Mouse (Mus musculus) liver, embryonic 16.5 days (tissue): ENCODE results near the gene Shbg. TPM values are rescaled to one million over a fixed set of nuclear protein-coding genes. Genes with fewer than 3 reads are reported as not detected.

Experiments used
- ATAC-seq: fragments of 200-750 bp; cut with Nextera tagmentation; 2 replicates; pipeline ENCODE4 v1.8.0; 2017; ENCODE audit warnings: low read depth, mild to moderate bottlenecking, moderate number of reproducible peaks, moderate library complexity
- H3K27ac ChIP-seq: fragments of 300-500 bp; sonication (generic); 2 replicates; pipeline ENCODE4 v1.5.1; 2014; ENCODE audit warnings: mild to moderate bottlenecking, low read length
- H3K27me3 ChIP-seq: fragments of 300-500 bp; sonication (generic); 2 replicates; pipeline ENCODE4 v1.6.1; 2014; ENCODE audit warnings: low read depth, low read length, mixed read lengths; ENCODE audit not compliant: control insufficient read depth, insufficient read depth
- H3K36me3 ChIP-seq: fragments of 300-500 bp; sonication (generic); 2 replicates; pipeline ENCODE4 v1.6.1; 2014; ENCODE audit warnings: mild to moderate bottlenecking; ENCODE audit not compliant: control insufficient read depth, insufficient read depth
- H3K4me1 ChIP-seq: fragments of 300-500 bp; sonication (generic); 2 replicates; pipeline ENCODE4 v1.6.1; 2014; ENCODE audit warnings: low read depth, low read length, mixed read lengths; ENCODE audit not compliant: control insufficient read depth
- H3K4me2 ChIP-seq: fragments of 300-500 bp; sonication (generic); 2 replicates; pipeline ENCODE4 v1.6.1; 2014; ENCODE audit warnings: low read depth, low read length, mixed read lengths
- H3K4me3 ChIP-seq: fragments of 300-500 bp; sonication (generic); 2 replicates; pipeline ENCODE4 v1.5.1; 2014; ENCODE audit warnings: low read depth, mild to moderate bottlenecking, low read length
- H3K9ac ChIP-seq: fragments of 300-500 bp; sonication (generic); 2 replicates; pipeline ENCODE4 v1.6.1; 2014; ENCODE audit warnings: low read depth, low read length
- H3K9me3 ChIP-seq: fragments of 300-500 bp; sonication (generic); replicated peaks from 2 replicates; pipeline ENCODE4 v1.6.1; 2016; ENCODE audit warnings: low read length; ENCODE audit not compliant: control insufficient read depth
- WGBS: fragments of 180-500 bp; shearing (Covaris S2); extraction: QIAGEN DNeasy Blood & Tissue Kit; methylation state at CpG from one replicate; pipeline ENCODE4 v1.1.7; 2014; ENCODE audit not compliant: insufficient replicate concordance; 5-methylcytosine and 5-hydroxymethylcytosine counted together
- microRNA counts: library from miRNA; unstranded; fragments of <30 nt; microRNA quantifications from one replicate; lab custom pipeline; 2016
- microRNA-seq: library from miRNA; unstranded; fragments of <30 nt; microRNA quantifications from one replicate; pipeline ENCODE4, GENCODE M21; 2016
- polyA plus RNA-seq: library from polyadenylated mRNA; unstranded; fragments of >200 nt; fragmentation: Nextera tagmentation; extraction: Ambion mirVana; gene quantifications from 2 replicates; pipeline ENCODE4 v1.2.1, GENCODE M21; 2015

Gene Shbg
- polyA plus RNA-seq, 1 experiment from 2014 or later, result 27.9 TPM

GRCm38 (mm10) chr11:69578301-69578700 lies 39.4 kb downstream of the Shbg start:
- H3K27ac ChIP-seq, result peak overlapping the region; percentile 8; the same call in 1 of the 2 replicates
- H3K9me3 ChIP-seq, result no peaks in the 10 kb centered on the region
- peak overlapping the region; percentile 91 for H3K4me2 ChIP-seq
- H3K4me3 ChIP-seq, result peak overlapping the region; percentile 88
- H3K27me3 ChIP-seq, result no peaks in the 10 kb centered on the region
- H3K9ac ChIP-seq, result peak overlapping the region; percentile 84
- ATAC-seq, result no peak
- 5% methylated on average over 15 of the region's 15 CpGs for WGBS
- H3K4me1 ChIP-seq, result peaks cover 37% of the 10 kb centered on the region
- no peaks in the 10 kb centered on the region for H3K36me3 ChIP-seq

- H3K36me3 ChIP-seq, result no peaks in the 10 kb centered on the region
- H3K9me3 ChIP-seq, result no peaks in the 10 kb centered on the region
- peak overlapping the region; percentile 27; the same call in 1 of the 2 replicates for H3K27ac ChIP-seq
- no peak for ATAC-seq
- 22% methylated on average over 5 of the region's 5 CpGs for WGBS
- no peaks in the 10 kb centered on the region for H3K27me3 ChIP-seq
- H3K4me2 ChIP-seq, result peak overlapping the region; percentile 91
- peak overlapping the region; percentile 88 for H3K4me3 ChIP-seq
- H3K4me1 ChIP-seq, result peaks cover 25% of the 10 kb centered on the region
- no peak overlapping the region for H3K9ac ChIP-seq
Measured at GRCm38 (mm10) chr11:69576307-69576706, 41.4 kb downstream of the Shbg start.

- 53% methylated on average over 3 of the region's 3 CpGs for WGBS
- Histone ChIP-seq H3K27ac (no peak overlapping the region), H3K4me2 (no peak overlapping the region), H3K9ac (no peak overlapping the region), H3K27me3 (no peaks in the 10 kb centered on the region), H3K4me3 (no peak overlapping the region), H3K9me3 (no peaks in the 10 kb centered on the region), H3K36me3 (peaks cover 8% of the 10 kb centered on the region), H3K4me1 (peaks cover 28% of the 10 kb centered on the region)
- ATAC-seq, result no peak
Measured at GRCm38 (mm10) chr11:69575220-69575619, 42.5 kb downstream of the Shbg start.

DNA sequence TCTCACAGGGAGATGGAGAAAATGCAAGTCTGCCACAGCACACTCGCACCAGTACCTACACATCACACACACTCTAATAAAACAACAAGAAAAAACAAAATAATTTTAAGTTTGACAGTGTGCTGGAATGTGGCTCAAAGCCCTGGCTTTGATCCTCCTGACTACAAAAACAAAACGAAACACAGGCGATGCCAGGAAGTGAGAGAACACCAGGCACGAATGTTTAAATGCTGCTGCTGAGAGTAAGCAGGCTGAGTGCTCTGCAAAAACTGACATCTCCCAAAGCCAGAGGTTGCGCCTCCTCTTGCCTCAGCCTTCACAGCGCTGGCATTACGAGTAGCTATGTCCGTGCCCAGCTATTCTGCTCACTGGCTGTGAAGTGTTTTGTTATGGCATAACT lies 52.6 kb downstream of the Shbg start:
- ATAC-seq, result no peak
- peaks cover 20% of the 10 kb centered on the region for H3K36me3 ChIP-seq
- H3K27ac ChIP-seq, result no peak overlapping the region
- H3K9me3 ChIP-seq, result no peaks in the 10 kb centered on the region
- H3K9ac ChIP-seq, result no peak overlapping the region
- H3K27me3 ChIP-seq, result peaks cover 15% of the 10 kb centered on the region
- no peaks in the 10 kb centered on the region for H3K4me1 ChIP-seq
- 81% methylated on average over 8 of the region's 8 CpGs for WGBS
- H3K4me3 ChIP-seq, result no peak overlapping the region
- no peak overlapping the region for H3K4me2 ChIP-seq

MicroRNAs encoded within 50 kb of the gene (microRNA counts, 519-probe panel; counts per million panel counts)
- microRNA mmu-miR-1934 (lab: Ali Mortazavi, UCI) (60.7 counts per million), microRNA mmu-miR-467f (lab: Ali Mortazavi, UCI) (2,187 counts per million, percentile 37 among the panel's probes with 10 or more counts)

Small RNA genes within 50 kb of the gene (microRNA-seq; reads per million reads assigned to microRNA genes)
- gene Mir1934 (5.2 reads per million, percentile 17 among the genes with 10 or more reads in this experiment), gene Mir467f (not detected)

Other genes with a start within 250 kb of the Shbg start
- gene Chd3, start 248.5 kb downstream of the Shbg start, polyA plus RNA-seq, result 5.0 and 5.7 TPM in 2 replicates
- gene Naa38, start 222.4 kb downstream of the Shbg start, polyA plus RNA-seq, result 73.4 and 76.8 TPM in 2 replicates
- gene Cyb5d1, start 222.3 kb downstream of the Shbg start, polyA plus RNA-seq, result 9.5 and 9.9 TPM in 2 replicates
- gene Tmem88, start 219.7 kb downstream of the Shbg start, polyA plus RNA-seq, result 7.1 and 7.8 TPM in 2 replicates
- gene Kdm6b, start 204.2 kb downstream of the Shbg start, polyA plus RNA-seq, result 4.1 and 4.3 TPM in 2 replicates
- 0.07 and 0.09 TPM in 2 replicates for gene Dnah2, start 68.8 kb downstream of the Shbg start, polyA plus RNA-seq
- gene Efnb3, start 57.7 kb downstream of the Shbg start, polyA plus RNA-seq, result 0.27 and 0.39 TPM in 2 replicates
- gene Wrap53, start 37.6 kb downstream of the Shbg start, polyA plus RNA-seq, result 14.6 and 15.5 TPM in 2 replicates
- gene Trp53, start 37.5 kb downstream of the Shbg start, polyA plus RNA-seq, result 55.5 and 55.8 TPM in 2 replicates
- 11.2 and 12.6 TPM in 2 replicates for gene Atp1b2, start 12.0 kb downstream of the Shbg start, polyA plus RNA-seq
- gene Sat2, start 4.1 kb upstream of the Shbg start, polyA plus RNA-seq, result 10.4 and 11.5 TPM in 2 replicates
- gene Fxr2, start 15.1 kb upstream of the Shbg start, polyA plus RNA-seq, result 7.0 and 8.1 TPM in 2 replicates
- 0.11 TPM in 1 of 2 replicates, not detected in the other for gene Sox15, start 37.4 kb upstream of the Shbg start, polyA plus RNA-seq
- 34.5 and 35.0 TPM in 2 replicates for gene Mpdu1, start 44.7 kb upstream of the Shbg start, polyA plus RNA-seq
- 32.0 and 35.4 TPM in 2 replicates for gene Cd68, start 48.2 kb upstream of the Shbg start, polyA plus RNA-seq
- 223 and 225 TPM in 2 replicates for gene Eif4a1, start 54.5 kb upstream of the Shbg start, polyA plus RNA-seq
- 22.7 and 24.9 TPM in 2 replicates for gene Senp3, start 64.2 kb upstream of the Shbg start, polyA plus RNA-seq
- 0.17 and 0.40 TPM in 2 replicates for gene Tnfsf13, start 67.9 kb upstream of the Shbg start, polyA plus RNA-seq
- 2.5 and 2.8 TPM in 2 replicates for gene Tnfsf12, start 77.9 kb upstream of the Shbg start, polyA plus RNA-seq
- gene Tnfsfm13, start 78.2 kb upstream of the Shbg start, polyA plus RNA-seq, result 0.95 and 1.1 TPM in 2 replicates
- 11.1 and 11.9 TPM in 2 replicates for gene Polr2a, start 140.7 kb upstream of the Shbg start, polyA plus RNA-seq
- 0.07 TPM in 1 of 2 replicates, not detected in the other for gene Slc35g3, start 144.1 kb upstream of the Shbg start, polyA plus RNA-seq
- 0.61 and 0.81 TPM in 2 replicates for gene Zbtb4, start 148.0 kb upstream of the Shbg start, polyA plus RNA-seq
- gene Chrnb1, start 178.0 kb upstream of the Shbg start, polyA plus RNA-seq, result 0.61 and 0.96 TPM in 2 replicates
- 0.19 and 0.21 TPM in 2 replicates for gene Fgf11, start 184.0 kb upstream of the Shbg start, polyA plus RNA-seq
- gene Tmem102, start 187.7 kb upstream of the Shbg start, polyA plus RNA-seq, result 0.62 and 1.0 TPM in 2 replicates
- not detected in 2 replicates for gene Gm39566, start 197.4 kb upstream of the Shbg start, polyA plus RNA-seq
- gene Spem2, start 200.6 kb upstream of the Shbg start, polyA plus RNA-seq, result not detected in 2 replicates
- gene Spem1, start 204.3 kb upstream of the Shbg start, polyA plus RNA-seq, result not detected in 2 replicates
- gene Nlgn2, start 219.9 kb upstream of the Shbg start, polyA plus RNA-seq, result 0.66 and 0.83 TPM in 2 replicates
- 404 and 413 TPM in 2 replicates for gene Tmem256, start 220.6 kb upstream of the Shbg start, polyA plus RNA-seq
- gene Plscr3, start 228.5 kb upstream of the Shbg start, polyA plus RNA-seq, result 22.0 and 27.8 TPM in 2 replicates
- gene Tnk1, start 240.8 kb upstream of the Shbg start, polyA plus RNA-seq, result 0.74 and 0.96 TPM in 2 replicates